Mouse (Mus musculus): Measurements from ENCODE around the gene Tex2. TPM values are rescaled to one million over a fixed set of nuclear protein-coding genes. Genes with fewer than 3 reads are reported as not detected.

The Tex2 gene
- total and polyA plus RNA-seq, 3 experiments = 4.0 to 5.0 (median 4.5) TPM

GRCm38 (mm10) chr11:106512006-106512390 lies 101.2 kb downstream of the Tex2 start:
- TF ChIP-seq JUND (conservative IDR thresholded peaks at IDR 0.05; ENCODE audit: low read depth, low read length) = no peak
- TF ChIP-seq PAX5 (IDR thresholded peaks at IDR 0.05; ENCODE audit: low read length) = no peak
- TF ChIP-seq TCF12 (IDR thresholded peaks at IDR 0.05; ENCODE audit: low read depth, low read length) = no peak
- TF ChIP-seq UBTF (IDR thresholded peaks at IDR 0.05; ENCODE audit: low read depth, low read length) = no peak
- TF ChIP-seq SIN3A (IDR thresholded peaks at IDR 0.05; ENCODE audit: low read length) = no peak
- TF ChIP-seq SMC3 (IDR thresholded peaks at IDR 0.05; ENCODE audit: low read depth, low read length) = no peak
- TF ChIP-seq NELFE (IDR thresholded peaks at IDR 0.05; ENCODE audit: low read depth, low read length) = no peak
- no peak for TF ChIP-seq MAFK (IDR thresholded peaks at IDR 0.05; ENCODE audit: insufficient replicate concordance, low read length)
- no peak for TF ChIP-seq ZC3H11A (IDR thresholded peaks at IDR 0.05; ENCODE audit: low read depth, low read length)
- no peaks in the 10 kb centered on the region for H3K79me2 ChIP-seq (replicated peaks; ENCODE audit: control insufficient read depth, extremely low read depth, insufficient read depth, poor library complexity, severe bottlenecking)
- H3K9me3 ChIP-seq (replicated peaks; ENCODE audit: low read length) = no peaks in the 10 kb centered on the region
- H3K27me3 ChIP-seq (replicated peaks) = no peaks in the 10 kb centered on the region
- peaks cover 5 to 22% of the 10 kb centered on the region in 2 experiments for H3K36me3 ChIP-seq (replicated peaks in 1 of 2; ENCODE audit: control insufficient read depth in 1 of 2, insufficient read depth in 1 of 2, low read length in 1 of 2)
- no peak overlapping the region for H3K9ac ChIP-seq (ENCODE audit: insufficient read depth, low read depth)
- in situ Hi-C loops (cut with MboI; ENCODE audit: low pct_ligation_motif_present, low pct_unique_long_range_greater_than_20kb, low sequenced_read_pairs) = no loop called here
- H3K4me2 ChIP-seq (ENCODE audit: insufficient read depth, low read depth, poor library complexity, severe bottlenecking) = no peak overlapping the region
- DNase-seq (ENCODE audit: extremely low read depth) = no peak
- peaks cover 5 to 9% of the 10 kb centered on the region in 2 experiments; a peak in 3 of 4 replicates for H3K4me1 ChIP-seq (ENCODE audit: control insufficient read depth in 1 of 2, insufficient read depth in 2 of 2)
- H3K4me3 ChIP-seq (replicated peaks in 1 of 3; ENCODE audit: low read depth in 2 of 3, low read length in 2 of 3, poor library complexity in 1 of 3) = no peak overlapping the region
- dilution Hi-C loops (cut with MboI; ENCODE audit: extremely low pct_ligation_motif_present, extremely low pct_unique_long_range_greater_than_20kb, low sequenced_read_pairs) = no loop called here
- H3K27ac ChIP-seq (ENCODE audit: insufficient read depth, low read depth) = no peak overlapping the region

DNA sequence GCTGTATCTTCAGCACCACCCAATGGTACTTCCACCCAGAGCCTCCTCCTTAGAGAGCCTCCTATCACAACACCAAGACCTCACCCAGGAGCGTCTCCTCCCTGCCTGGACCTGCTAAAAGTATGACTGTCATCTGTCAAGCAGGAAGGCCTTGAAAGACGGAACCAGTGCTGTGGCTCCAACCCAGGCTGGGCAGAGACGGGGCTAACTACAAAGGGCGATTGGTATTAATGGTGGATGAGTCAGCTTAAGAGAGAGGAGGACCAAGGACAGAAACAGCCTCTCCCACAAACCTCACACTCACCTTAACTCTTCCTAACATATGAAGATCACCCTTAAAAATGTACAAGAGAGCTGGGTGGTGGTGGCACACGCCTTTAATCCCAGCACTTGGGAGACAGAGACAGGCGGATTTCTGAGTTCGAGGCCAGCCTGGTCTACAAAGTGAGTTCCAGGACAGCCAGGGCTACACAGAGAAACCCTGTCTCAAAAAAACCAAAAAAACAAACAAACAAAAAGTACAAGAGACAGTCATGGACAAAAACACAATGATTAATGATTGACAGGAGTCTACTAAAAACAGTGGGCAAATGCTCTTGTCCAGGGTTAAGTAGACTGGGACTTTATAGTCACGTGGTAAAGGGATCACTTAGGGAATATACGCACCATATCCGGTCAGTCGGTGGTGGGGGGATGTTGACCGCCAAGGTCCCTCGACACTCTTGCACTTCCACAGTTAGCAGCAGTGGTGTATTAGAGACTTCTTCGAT lies 101.8 kb downstream of the Tex2 start:
- dilution Hi-C loops (cut with MboI; ENCODE audit: extremely low pct_ligation_motif_present, extremely low pct_unique_long_range_greater_than_20kb, low sequenced_read_pairs) = no loop called here
- no peak overlapping the region for H3K27ac ChIP-seq (ENCODE audit: insufficient read depth, low read depth)
- H3K4me1 ChIP-seq (ENCODE audit: control insufficient read depth in 1 of 2, insufficient read depth in 2 of 2) = peaks cover 5 to 9% of the 10 kb centered on the region in 2 experiments; a peak in 3 of 4 replicates
- in situ Hi-C loops (cut with MboI; ENCODE audit: low pct_ligation_motif_present, low pct_unique_long_range_greater_than_20kb, low sequenced_read_pairs) = no loop called here
- H3K4me3 ChIP-seq (replicated peaks in 1 of 3; ENCODE audit: low read depth in 2 of 3, low read length in 2 of 3, poor library complexity in 1 of 3) = no peak overlapping the region
- no peak for DNase-seq (ENCODE audit: extremely low read depth)
- peaks cover 5 to 22% of the 10 kb centered on the region in 2 experiments for H3K36me3 ChIP-seq (replicated peaks in 1 of 2; ENCODE audit: control insufficient read depth in 1 of 2, insufficient read depth in 1 of 2, low read length in 1 of 2)
- H3K79me2 ChIP-seq (replicated peaks; ENCODE audit: control insufficient read depth, extremely low read depth, insufficient read depth, poor library complexity, severe bottlenecking) = no peaks in the 10 kb centered on the region
- no peak for TF ChIP-seq TBP (conservative IDR thresholded peaks at IDR 0.05; ENCODE audit: low read depth, low read length)
- no peak for TF ChIP-seq ELF1 (IDR thresholded peaks at IDR 0.05; ENCODE audit: low read depth, low read length)
- no peak for TF ChIP-seq HCFC1 (IDR thresholded peaks at IDR 0.05; ENCODE audit: low read depth, low read length)
- TF ChIP-seq CHD2 (IDR thresholded peaks at IDR 0.05; ENCODE audit: low read length) = no peak
- no peak for TF ChIP-seq ETS1 (conservative IDR thresholded peaks at IDR 0.05; ENCODE audit: low read depth, low read length)
- TF ChIP-seq KAT2A (IDR thresholded peaks at IDR 0.05; ENCODE audit: insufficient replicate concordance, low read length) = no peak
- no peak for TF ChIP-seq BHLHE40 (IDR thresholded peaks at IDR 0.05; ENCODE audit: low read depth, low read length)
- no peak for TF ChIP-seq RCOR1 (conservative IDR thresholded peaks at IDR 0.05; ENCODE audit: low read depth, low read length)
- no peak for TF ChIP-seq POLR2A (IDR thresholded peaks at IDR 0.05; ENCODE audit: low read depth, low read length)
- no peak for TF ChIP-seq POLR2AphosphoS2 (IDR thresholded peaks at IDR 0.05; ENCODE audit: low read depth, low read length)
- no peak for TF ChIP-seq GABPA (IDR thresholded peaks at IDR 0.05; ENCODE audit: insufficient replicate concordance, low read depth, low read length)
- no peak for TF ChIP-seq MAZ (IDR thresholded peaks at IDR 0.05; ENCODE audit: low read depth, low read length)
- no peak for TF ChIP-seq CTCF (conservative IDR thresholded peaks at IDR 0.05 in 1 of 2, IDR thresholded peaks at IDR 0.05 in 1 of 2; ENCODE audit: low read depth in 2 of 2, low read length in 2 of 2)
- TF ChIP-seq UBTF (IDR thresholded peaks at IDR 0.05; ENCODE audit: low read depth, low read length) = no peak
- no peak for TF ChIP-seq E2F4 (IDR thresholded peaks at IDR 0.05; ENCODE audit: insufficient replicate concordance, low read depth, low read length)
- TF ChIP-seq MAFK (IDR thresholded peaks at IDR 0.05; ENCODE audit: insufficient replicate concordance, low read length) = no peak
- H3K27me3 ChIP-seq (replicated peaks) = no peaks in the 10 kb centered on the region
- H3K9ac ChIP-seq (ENCODE audit: insufficient read depth, low read depth) = no peak overlapping the region
- no peak overlapping the region for H3K4me2 ChIP-seq (ENCODE audit: insufficient read depth, low read depth, poor library complexity, severe bottlenecking)
- H3K9me3 ChIP-seq (replicated peaks; ENCODE audit: low read length) = no peaks in the 10 kb centered on the region

Data from CH12.LX (cell line).